Mouse (Mus musculus) mature B cell (primary cell): Measurements from ENCODE around the gene Slc12a7.

ENCODE experiments used
- in situ Hi-C: fragments of 300-500 bp; cut with MboI; formaldehyde crosslinking; loops from 2 replicates; pipeline ENCODE4 v1.14.3; 2019

The Slc12a7 gene

GRCm38 (mm10) chr13:73818921-73819320, 86.0 kb downstream of the Slc12a7 start:
- in situ Hi-C loops: loop anchor here (5.0 kb wide), 1 partner anchor 97 kb away; no protein-coding TSS in a partner anchor

GRCm38 (mm10) chr13:73821251-73821650, 88.4 kb downstream of the Slc12a7 start:
- in situ Hi-C loops: no loop called here

- in situ Hi-C loops: no loop called here
These were observed 89.4 kb downstream of the Slc12a7 start for GRCm38 (mm10) chr13:73822187-73822800.

GRCm38 (mm10) chr13:73823711-73824110, 90.8 kb downstream of the Slc12a7 start:
- in situ Hi-C loops: no loop called here

- in situ Hi-C loops: no loop called here
These were observed 94.3 kb downstream of the Slc12a7 start for GRCm38 (mm10) chr13:73827243-73827642.

- in situ Hi-C loops: no loop called here
These were observed 98.6 kb downstream of the Slc12a7 start for GRCm38 (mm10) chr13:73831486-73831885.

- in situ Hi-C loops: no loop called here
These were observed 100.9 kb downstream of the Slc12a7 start for GRCm38 (mm10) chr13:73833809-73834208.

GRCm38 (mm10) chr13:73835791-73836190, 102.9 kb downstream of the Slc12a7 start:
- in situ Hi-C loops: no loop called here

- in situ Hi-C loops: no loop called here
These were observed 103.6 kb downstream of the Slc12a7 start for GRCm38 (mm10) chr13:73836491-73836890.

- in situ Hi-C loops: no loop called here
These were observed 104.8 kb downstream of the Slc12a7 start for GRCm38 (mm10) chr13:73837708-73838107.

GRCm38 (mm10) chr13:73839137-73839548, 106.2 kb downstream of the Slc12a7 start:
- in situ Hi-C loops: no loop called here

GRCm38 (mm10) chr13:73839740-73840139, 106.8 kb downstream of the Slc12a7 start:
- in situ Hi-C loops: no loop called here

GRCm38 (mm10) chr13:73842696-73843095, 109.8 kb downstream of the Slc12a7 start:
- in situ Hi-C loops: no loop called here

- in situ Hi-C loops: no loop called here
These were observed 113.9 kb downstream of the Slc12a7 start for GRCm38 (mm10) chr13:73846589-73847464.

- in situ Hi-C loops: no loop called here
These were observed 114.6 kb downstream of the Slc12a7 start, which contains the start of gene Nkd2 for GRCm38 (mm10) chr13:73847465-73847836. Gene Nkd2, minus strand, starts transcription at chr13:73847631.
